Mouse (Mus musculus): ENCODE results near the gene Map6. TPM values are rescaled to one million over a fixed set of nuclear protein-coding genes. Genes with fewer than 3 reads are reported as not detected.

Gene Map6
- polyA plus RNA-seq, 1 experiment from 2014 or later, result 4.7 TPM

GRCm38 (mm10) chr7:99311433-99311832 lies 44.2 kb downstream of the Map6 start:
- 70% methylated on average over 7 of the region's 7 CpGs for WGBS
- DNase-seq (ENCODE audit: low spot score), result no peak
- no peak overlapping the region for H3K4me3 ChIP-seq (ENCODE audit: low read depth, low read length)
- H3K27ac ChIP-seq (replicated peaks; ENCODE audit: low read depth, low read length), result no peak overlapping the region
- no peak overlapping the region for H3K4me2 ChIP-seq (ENCODE audit: low read depth, severe bottlenecking)
- H3K27me3 ChIP-seq (ENCODE audit: control insufficient read depth, insufficient read depth, low read length), result no peaks in the 10 kb centered on the region
- no peaks in the 10 kb centered on the region for H3K36me3 ChIP-seq (ENCODE audit: control insufficient read depth, insufficient read depth, low read length)
- no peak overlapping the region for H3K9ac ChIP-seq (ENCODE audit: low read length)
- ATAC-seq (ENCODE audit: insufficient number of reproducible peaks, low FRiP score, low TSS enrichment, low read depth), result no peak
- H3K4me1 ChIP-seq (ENCODE audit: control insufficient read depth, insufficient read depth, low read length), result peaks cover 14% of the 10 kb centered on the region
- H3K9me3 ChIP-seq (ENCODE audit: control insufficient read depth, low read length), result no peaks in the 10 kb centered on the region

- no peaks in the 10 kb centered on the region for H3K36me3 ChIP-seq (ENCODE audit: control insufficient read depth, insufficient read depth, low read length)
- H3K4me3 ChIP-seq (ENCODE audit: low read depth, low read length), result no peak overlapping the region
- ATAC-seq (ENCODE audit: insufficient number of reproducible peaks, low FRiP score, low TSS enrichment, low read depth) (no peak), DNase-seq (ENCODE audit: low spot score) (peak; percentile 33)
- no peaks in the 10 kb centered on the region for H3K27me3 ChIP-seq (ENCODE audit: control insufficient read depth, insufficient read depth, low read length)
- no peaks in the 10 kb centered on the region for H3K9me3 ChIP-seq (ENCODE audit: control insufficient read depth, low read length)
- H3K4me1 ChIP-seq (ENCODE audit: control insufficient read depth, insufficient read depth, low read length), result peaks cover 14% of the 10 kb centered on the region
- no peak overlapping the region for H3K4me2 ChIP-seq (ENCODE audit: low read depth, severe bottlenecking)
- 73% methylated on average over 4 of the region's 4 CpGs for WGBS
- no peak overlapping the region for H3K9ac ChIP-seq (ENCODE audit: low read length)
- H3K27ac ChIP-seq (replicated peaks; ENCODE audit: low read depth, low read length), result no peak overlapping the region
These were observed 44.8 kb downstream of the Map6 start for GRCm38 (mm10) chr7:99312058-99312457.

DNA sequence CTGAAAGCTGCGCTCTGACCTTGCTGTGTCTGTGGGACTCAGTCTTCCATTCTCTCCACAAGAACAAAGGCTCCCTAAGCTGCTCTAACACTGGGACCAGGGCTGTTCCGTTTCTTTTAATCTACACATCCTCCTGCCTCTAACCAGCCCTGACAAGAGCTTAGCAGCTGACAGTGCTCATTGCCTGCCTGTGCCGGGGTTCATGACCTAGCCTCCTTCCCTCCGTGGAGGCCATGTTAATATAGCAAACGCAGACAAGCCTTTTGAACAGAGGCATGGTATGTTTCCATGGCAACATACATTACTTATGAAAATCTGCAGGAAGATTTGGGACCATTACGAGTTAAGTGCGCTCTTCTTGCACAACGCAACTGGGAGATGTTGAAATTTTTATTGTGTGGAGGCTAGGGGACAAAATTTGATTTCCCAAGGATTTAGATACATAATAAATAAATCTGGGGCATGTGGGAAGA lies 45.5 kb downstream of the Map6 start:
- no peak overlapping the region for H3K9ac ChIP-seq (ENCODE audit: low read length)
- H3K4me3 ChIP-seq (ENCODE audit: low read depth, low read length), result no peak overlapping the region
- DNase-seq (ENCODE audit: low spot score) (peak; percentile 48), ATAC-seq (ENCODE audit: insufficient number of reproducible peaks, low FRiP score, low TSS enrichment, low read depth) (peak; percentile 54; the same call in 1 of the 2 replicates)
- H3K36me3 ChIP-seq (ENCODE audit: control insufficient read depth, insufficient read depth, low read length), result no peaks in the 10 kb centered on the region
- H3K9me3 ChIP-seq (ENCODE audit: control insufficient read depth, low read length), result no peaks in the 10 kb centered on the region
- H3K4me2 ChIP-seq (ENCODE audit: low read depth, severe bottlenecking), result no peak overlapping the region
- H3K27me3 ChIP-seq (ENCODE audit: control insufficient read depth, insufficient read depth, low read length), result no peaks in the 10 kb centered on the region
- H3K4me1 ChIP-seq (ENCODE audit: control insufficient read depth, insufficient read depth, low read length), result peaks cover 14% of the 10 kb centered on the region
- peak overlapping the region; percentile 30; the same call in 1 of the 2 replicates for H3K27ac ChIP-seq (replicated peaks; ENCODE audit: low read depth, low read length)
- WGBS, result 46% methylated on average over 8 of the region's 8 CpGs

GRCm38 (mm10) chr7:99313253-99313652 lies 46.0 kb downstream of the Map6 start:
- ATAC-seq (ENCODE audit: insufficient number of reproducible peaks, low FRiP score, low TSS enrichment, low read depth), result no peak
- Histone ChIP-seq H3K4me3 (ENCODE audit: low read depth, low read length) (no peak overlapping the region), H3K4me2 (ENCODE audit: low read depth, severe bottlenecking) (no peak overlapping the region), H3K36me3 (ENCODE audit: control insufficient read depth, insufficient read depth, low read length) (no peaks in the 10 kb centered on the region), H3K4me1 (ENCODE audit: control insufficient read depth, insufficient read depth, low read length) (peaks cover 14% of the 10 kb centered on the region), H3K27me3 (ENCODE audit: control insufficient read depth, insufficient read depth, low read length) (no peaks in the 10 kb centered on the region), H3K9me3 (ENCODE audit: control insufficient read depth, low read length) (no peaks in the 10 kb centered on the region), H3K27ac (replicated peaks; ENCODE audit: low read depth, low read length) (no peak overlapping the region), H3K9ac (ENCODE audit: low read length) (no peak overlapping the region)
- 66% methylated on average over 8 of the region's 8 CpGs for WGBS
- DNase-seq (ENCODE audit: low spot score), result no peak

GRCm38 (mm10) chr7:99314565-99314964 lies 47.3 kb downstream of the Map6 start:
- no peak overlapping the region for H3K4me2 ChIP-seq (ENCODE audit: low read depth, severe bottlenecking)
- ATAC-seq (ENCODE audit: insufficient number of reproducible peaks, low FRiP score, low TSS enrichment, low read depth), result no peak
- no peaks in the 10 kb centered on the region for H3K27me3 ChIP-seq (ENCODE audit: control insufficient read depth, insufficient read depth, low read length)
- WGBS, result 91% methylated on average over 4 of the region's 4 CpGs
- peaks cover 14% of the 10 kb centered on the region for H3K4me1 ChIP-seq (ENCODE audit: control insufficient read depth, insufficient read depth, low read length)
- no peak overlapping the region for H3K27ac ChIP-seq (replicated peaks; ENCODE audit: low read depth, low read length)
- H3K4me3 ChIP-seq (ENCODE audit: low read depth, low read length), result no peak overlapping the region
- H3K9ac ChIP-seq (ENCODE audit: low read length), result no peak overlapping the region
- H3K9me3 ChIP-seq (ENCODE audit: control insufficient read depth, low read length), result no peaks in the 10 kb centered on the region
- H3K36me3 ChIP-seq (ENCODE audit: control insufficient read depth, insufficient read depth, low read length), result no peaks in the 10 kb centered on the region
- DNase-seq (ENCODE audit: low spot score), result no peak

DNA sequence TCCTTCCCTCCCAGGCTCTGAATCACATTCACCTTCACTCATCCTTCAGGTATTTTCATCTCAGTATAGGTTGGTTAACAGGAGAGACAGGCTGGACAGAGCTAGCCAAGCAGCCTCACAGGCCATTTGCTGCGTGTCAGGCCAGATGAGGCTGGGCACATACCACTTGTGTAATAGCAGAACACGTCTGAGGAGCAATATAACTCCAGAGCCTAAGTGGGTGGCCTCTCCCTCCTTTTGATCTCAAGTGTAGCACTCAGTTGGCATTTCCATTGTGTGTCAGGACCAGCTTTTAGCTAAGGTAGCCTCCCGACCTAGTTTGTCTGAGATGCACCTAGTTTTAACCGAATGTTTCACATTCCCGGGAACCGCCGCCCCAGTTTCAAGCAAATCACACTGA lies 49.0 kb downstream of the Map6 start:
- no peak overlapping the region for H3K4me2 ChIP-seq (ENCODE audit: low read depth, severe bottlenecking)
- H3K27me3 ChIP-seq (ENCODE audit: control insufficient read depth, insufficient read depth, low read length), result no peaks in the 10 kb centered on the region
- H3K9ac ChIP-seq (ENCODE audit: low read length), result no peak overlapping the region
- ATAC-seq (ENCODE audit: insufficient number of reproducible peaks, low FRiP score, low TSS enrichment, low read depth) (no peak), DNase-seq (ENCODE audit: low spot score) (no peak)
- H3K9me3 ChIP-seq (ENCODE audit: control insufficient read depth, low read length), result no peaks in the 10 kb centered on the region
- H3K4me1 ChIP-seq (ENCODE audit: control insufficient read depth, insufficient read depth, low read length), result peaks cover 17% of the 10 kb centered on the region
- WGBS, result 55% methylated on average over 7 of the region's 7 CpGs
- H3K4me3 ChIP-seq (ENCODE audit: low read depth, low read length), result no peak overlapping the region
- H3K36me3 ChIP-seq (ENCODE audit: control insufficient read depth, insufficient read depth, low read length), result no peaks in the 10 kb centered on the region
- H3K27ac ChIP-seq (replicated peaks; ENCODE audit: low read depth, low read length), result no peak overlapping the region

DNA sequence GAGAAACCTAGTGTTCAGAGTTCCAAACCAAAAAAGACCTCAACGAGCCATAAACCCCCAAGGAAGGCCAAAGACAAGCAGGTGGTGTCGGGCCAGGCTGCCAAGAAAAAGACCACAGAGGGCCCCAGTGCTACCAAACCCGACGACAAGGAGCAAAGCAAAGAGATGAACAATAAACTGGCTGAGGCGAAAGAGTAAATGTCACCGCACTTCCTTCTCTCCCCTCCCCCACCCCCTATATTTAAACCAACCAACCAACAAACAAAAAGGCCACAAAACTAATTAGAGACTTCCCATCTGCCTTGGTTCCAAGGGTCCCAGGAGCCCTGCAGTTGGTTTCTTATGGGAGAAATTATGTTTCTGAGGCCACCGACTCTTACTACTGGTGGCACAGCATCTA lies 50.2 kb downstream of the Map6 start:
- H3K36me3 ChIP-seq (ENCODE audit: control insufficient read depth, insufficient read depth, low read length), result no peaks in the 10 kb centered on the region
- 75% methylated on average over 7 of the region's 7 CpGs for WGBS
- no peaks in the 10 kb centered on the region for H3K27me3 ChIP-seq (ENCODE audit: control insufficient read depth, insufficient read depth, low read length)
- no peak for ATAC-seq (ENCODE audit: insufficient number of reproducible peaks, low FRiP score, low TSS enrichment, low read depth)
- no peaks in the 10 kb centered on the region for H3K9me3 ChIP-seq (ENCODE audit: control insufficient read depth, low read length)
- peaks cover 10% of the 10 kb centered on the region for H3K4me1 ChIP-seq (ENCODE audit: control insufficient read depth, insufficient read depth, low read length)
- no peak for DNase-seq (ENCODE audit: low spot score)
- H3K4me2 ChIP-seq (ENCODE audit: low read depth, severe bottlenecking), result no peak overlapping the region
- no peak overlapping the region for H3K9ac ChIP-seq (ENCODE audit: low read length)
- no peak overlapping the region for H3K4me3 ChIP-seq (ENCODE audit: low read depth, low read length)
- H3K27ac ChIP-seq (replicated peaks; ENCODE audit: low read depth, low read length), result no peak overlapping the region

DNA sequence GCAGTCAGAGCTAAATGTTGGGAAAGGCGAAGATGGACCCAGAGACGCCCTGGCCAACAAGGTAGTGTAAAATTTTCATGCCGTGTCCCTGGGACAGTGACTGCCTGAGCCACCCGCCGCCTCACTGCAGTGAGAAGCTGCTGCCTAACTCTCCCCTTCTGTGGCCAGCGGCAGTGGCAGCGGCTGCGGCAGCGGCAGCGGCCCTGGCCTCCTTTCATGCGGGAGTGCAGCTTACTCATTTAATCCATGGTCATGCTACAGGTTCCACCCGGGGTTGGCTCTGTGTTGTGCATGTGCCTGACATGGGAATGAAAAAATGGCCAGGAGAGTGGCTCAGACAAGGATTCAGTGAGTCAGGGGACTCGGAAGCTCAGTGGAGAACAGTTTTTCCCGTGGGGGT lies 53.3 kb downstream of the Map6 start:
- H3K36me3 ChIP-seq (ENCODE audit: control insufficient read depth, insufficient read depth, low read length), result no peaks in the 10 kb centered on the region
- H3K9me3 ChIP-seq (ENCODE audit: control insufficient read depth, low read length), result no peaks in the 10 kb centered on the region
- no peak overlapping the region for H3K4me2 ChIP-seq (ENCODE audit: low read depth, severe bottlenecking)
- no peak for ATAC-seq (ENCODE audit: insufficient number of reproducible peaks, low FRiP score, low TSS enrichment, low read depth)
- DNase-seq (ENCODE audit: low spot score), result peak; percentile 38
- H3K4me1 ChIP-seq (ENCODE audit: control insufficient read depth, insufficient read depth, low read length), result peaks cover 6% of the 10 kb centered on the region
- no peaks in the 10 kb centered on the region for H3K27me3 ChIP-seq (ENCODE audit: control insufficient read depth, insufficient read depth, low read length)
- no peak overlapping the region for H3K27ac ChIP-seq (replicated peaks; ENCODE audit: low read depth, low read length)
- WGBS, result 36% methylated on average over 14 of the region's 14 CpGs
- H3K9ac ChIP-seq (ENCODE audit: low read length), result no peak overlapping the region
- H3K4me3 ChIP-seq (ENCODE audit: low read depth, low read length), result no peak overlapping the region

DNA sequence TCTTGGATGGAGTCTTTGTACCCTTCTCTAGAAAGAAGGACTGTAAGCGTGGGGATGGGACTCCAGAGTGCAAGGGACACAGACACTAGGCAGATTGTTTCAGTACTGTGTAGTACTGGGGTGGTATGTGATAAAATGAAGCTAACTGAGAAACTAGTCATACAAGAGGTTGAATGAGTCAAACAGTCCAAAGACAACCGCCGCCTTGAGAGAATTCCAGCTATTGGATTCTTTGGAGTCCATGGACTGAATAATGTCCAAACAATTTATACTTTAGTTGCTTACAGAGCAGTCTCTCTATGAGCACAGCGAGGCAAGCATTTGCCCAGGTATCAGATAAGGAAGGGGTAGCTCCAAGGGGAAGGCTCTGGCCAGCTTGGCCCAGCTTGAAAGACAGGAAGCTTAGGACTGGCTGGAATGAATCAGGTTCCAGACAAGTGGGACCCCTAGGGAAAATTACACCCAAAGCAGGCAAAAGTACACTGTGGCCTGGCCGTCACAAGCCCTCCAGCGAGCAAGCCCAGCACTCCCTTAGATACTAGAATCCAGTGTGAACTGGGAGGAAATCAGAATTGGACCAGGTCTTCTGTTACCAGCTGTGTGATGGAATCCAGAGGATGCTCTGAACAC lies 55.6 kb downstream of the Map6 start:
- no peak for DNase-seq (ENCODE audit: low spot score)
- Histone ChIP-seq H3K4me1 (ENCODE audit: control insufficient read depth, insufficient read depth, low read length) (peaks cover 6% of the 10 kb centered on the region), H3K27ac (replicated peaks; ENCODE audit: low read depth, low read length) (no peak overlapping the region), H3K36me3 (ENCODE audit: control insufficient read depth, insufficient read depth, low read length) (no peaks in the 10 kb centered on the region), H3K9ac (ENCODE audit: low read length) (no peak overlapping the region), H3K27me3 (ENCODE audit: control insufficient read depth, insufficient read depth, low read length) (no peaks in the 10 kb centered on the region), H3K9me3 (ENCODE audit: control insufficient read depth, low read length) (no peaks in the 10 kb centered on the region), H3K4me3 (ENCODE audit: low read depth, low read length) (no peak overlapping the region), H3K4me2 (ENCODE audit: low read depth, severe bottlenecking) (no peak overlapping the region)
- WGBS, result 86% methylated on average over 6 of the region's 6 CpGs
- ATAC-seq (ENCODE audit: insufficient number of reproducible peaks, low FRiP score, low TSS enrichment, low read depth), result no peak
